Mouse (Mus musculus) hindbrain, embryonic 12.5 days (tissue): ENCODE results near the gene Stox1. TPM values are rescaled to one million over a fixed set of nuclear protein-coding genes. Genes with fewer than 3 reads are reported as not detected.
"Not testable (repeated sequence)": the region's sequence is repeated elsewhere in the genome, so short reads cannot be mapped to it uniquely, and the experiment has no call there.

ENCODE experiments used
- ATAC-seq: fragments of 200-750 bp; cut with Nextera tagmentation; 2 replicates; pipeline ENCODE4 v1.8.0; 2017; ENCODE audit warnings: moderate TSS enrichment; ENCODE audit not compliant: low FRiP score
- H3K27ac ChIP-seq: fragments of 300-500 bp; sonication (generic); 2 replicates; pipeline ENCODE4 v1.5.1; 2016; ENCODE audit warnings: mild to moderate bottlenecking
- H3K27me3 ChIP-seq: fragments of 300-500 bp; sonication (generic); 2 replicates; pipeline ENCODE4 v1.6.1; 2016; ENCODE audit warnings: mild to moderate bottlenecking
- H3K36me3 ChIP-seq: fragments of 300-500 bp; sonication (generic); 2 replicates; pipeline ENCODE4 v1.6.1; 2016; ENCODE audit warnings: mild to moderate bottlenecking
- H3K4me1 ChIP-seq: fragments of 300-500 bp; sonication (generic); 2 replicates; pipeline ENCODE4 v1.6.1; 2016
- H3K4me2 ChIP-seq: fragments of 300-500 bp; sonication (generic); replicated peaks from 2 replicates; pipeline ENCODE4 v1.6.1; 2016; ENCODE audit warnings: mild to moderate bottlenecking
- H3K4me3 ChIP-seq: fragments of 300-500 bp; sonication (generic); 2 replicates; pipeline ENCODE4 v1.5.1; 2016; ENCODE audit warnings: mild to moderate bottlenecking
- H3K9ac ChIP-seq: fragments of 300-500 bp; sonication (generic); 2 replicates; pipeline ENCODE4 v1.6.1; 2016; ENCODE audit warnings: mild to moderate bottlenecking, moderate library complexity
- H3K9me3 ChIP-seq: fragments of 300-500 bp; sonication (generic); replicated peaks from 2 replicates; pipeline ENCODE4 v1.6.1; 2016; ENCODE audit warnings: mild to moderate bottlenecking
- WGBS: fragments of 180-500 bp; shearing (Covaris S2); methylation state at CpG from one replicate; pipeline ENCODE4 v1.1.7; 2016; 5-methylcytosine and 5-hydroxymethylcytosine counted together
- polyA plus RNA-seq: library from polyadenylated mRNA; unstranded; fragments of >200 nt; fragmentation: Nextera tagmentation; extraction: Ambion mirVana; gene quantifications from 2 replicates; pipeline ENCODE4 v1.2.1, GENCODE M21; 2016

Stox1 gene
- 2.0 and 2.6 TPM in 2 replicates for polyA plus RNA-seq

GRCm38 (mm10) chr10:62725771-62726687 lies at the start of gene Stox1:
TSS of gene Stox1 (minus strand) at chr10:62726128.
- peak; percentile 85 for ATAC-seq
- Histone ChIP-seq H3K9me3 (no peaks in the 10 kb centered on the region), H3K27ac (no peak within 1 kb of the TSS; the same call in 1 of the 2 replicates), H3K4me3 (peak within 1 kb of the TSS; percentile 74), H3K9ac (peak within 1 kb of the TSS; percentile 59), H3K4me1 (peaks cover 11% of the 10 kb centered on the region), H3K4me2 (peak within 1 kb of the TSS; percentile 94), H3K27me3 (peaks cover 27% of the 10 kb centered on the region), H3K36me3 (no peaks in the 10 kb centered on the region)
- WGBS: 2% methylated on average over 58 of the region's 85 CpGs

- Histone ChIP-seq H3K4me2 (no peak overlapping the region), H3K4me3 (no peak overlapping the region), H3K9ac (no peak overlapping the region), H3K27ac (no peak overlapping the region), H3K9me3 (no peaks in the 10 kb centered on the region), H3K36me3 (peaks cover 91% of the 10 kb centered on the region), H3K4me1 (no peaks in the 10 kb centered on the region), H3K27me3 (no peaks in the 10 kb centered on the region)
- ATAC-seq: no peak
- 92% methylated on average over 6 of the region's 6 CpGs for WGBS
Observed at GRCm38 (mm10) chr10:62750781-62751180, 24.9 kb upstream of the Stox1 start.

GRCm38 (mm10) chr10:62739961-62740737 lies 14.2 kb upstream of the Stox1 start:
- Histone ChIP-seq H3K27ac (peak overlapping the region; percentile 55; the same call in 1 of the 2 replicates), H3K27me3 (no peaks in the 10 kb centered on the region)
- ATAC-seq: 0 out of 2 replicates have a peak, but pooled peaks have one; percentile 48

GRCm38 (mm10) chr10:62736965-62737688 lies 11.2 kb upstream of the Stox1 start:
- no peak overlapping the region for H3K4me2 ChIP-seq
- no peaks in the 10 kb centered on the region for H3K9me3 ChIP-seq
- H3K4me3 ChIP-seq: no peak overlapping the region
- H3K36me3 ChIP-seq: peaks cover 17% of the 10 kb centered on the region
- 40% methylated on average over 4 of the region's 4 CpGs for WGBS
- no peak for ATAC-seq
- 0 out of 2 replicates have a peak, but pooled peaks cover 2% of the 10 kb centered on the region for H3K4me1 ChIP-seq
- no peaks in the 10 kb centered on the region for H3K27me3 ChIP-seq
- H3K9ac ChIP-seq: no peak overlapping the region
- H3K27ac ChIP-seq: no peak overlapping the region

More at GRCm38 (mm10) chr10:62739961-62740737, 14.2 kb upstream of the Stox1 start:
- no peak overlapping the region for H3K4me2 ChIP-seq
- no peaks in the 10 kb centered on the region for H3K9me3 ChIP-seq
- no peak overlapping the region for H3K4me3 ChIP-seq
- H3K9ac ChIP-seq: no peak overlapping the region
- 74% methylated on average over 4 of the region's 4 CpGs for WGBS
- H3K4me1 ChIP-seq: 0 out of 2 replicates have a peak, but pooled peaks cover 2% of the 10 kb centered on the region
- H3K36me3 ChIP-seq: peaks cover 35% of the 10 kb centered on the region

GRCm38 (mm10) chr10:62730826-62731225 lies 4.9 kb upstream of the Stox1 start:
- no peak for ATAC-seq
- H3K4me1 ChIP-seq: peaks cover 4% of the 10 kb centered on the region; the same call in 1 of the 2 replicates
- H3K27me3 ChIP-seq: peaks cover 4% of the 10 kb centered on the region; the same call in 1 of the 2 replicates
- H3K9me3 ChIP-seq: no peaks in the 10 kb centered on the region
- 75% methylated on average over 10 of the region's 10 CpGs for WGBS
- no peak overlapping the region for H3K27ac ChIP-seq
- no peak overlapping the region for H3K9ac ChIP-seq
- H3K36me3 ChIP-seq: no peaks in the 10 kb centered on the region
- H3K4me3 ChIP-seq: no peak overlapping the region
- no peak overlapping the region for H3K4me2 ChIP-seq

- Histone ChIP-seq H3K4me1 (peaks cover 11% of the 10 kb centered on the region), H3K9ac (no peak overlapping the region), H3K36me3 (no peaks in the 10 kb centered on the region), H3K9me3 (no peaks in the 10 kb centered on the region), H3K27ac (no peak overlapping the region), H3K27me3 (peaks cover 27% of the 10 kb centered on the region), H3K4me3 (0 out of 2 replicates have a peak overlapping the region, but pooled peaks have one; percentile 74), H3K4me2 (peak overlapping the region; percentile 94)
- ATAC-seq: no peak
- 28% methylated on average over 7 of the region's 7 CpGs for WGBS
Observed at GRCm38 (mm10) chr10:62724936-62725335, 992 bp downstream of the Stox1 start.

GRCm38 (mm10) chr10:62722701-62723100 lies 3.2 kb downstream of the Stox1 start:
- 20% methylated on average over 4 of the region's 4 CpGs for whole genome bisulfite sequencing
- Histone ChIP-seq H3K36me3 (no peaks in the 10 kb centered on the region), H3K9ac (no peak overlapping the region), H3K4me1 (peaks cover 11% of the 10 kb centered on the region), H3K4me3 (no peak overlapping the region), H3K9me3 (no peaks in the 10 kb centered on the region), H3K4me2 (no peak overlapping the region), H3K27ac (no peak overlapping the region), H3K27me3 (peaks cover 27% of the 10 kb centered on the region)
- no peak for ATAC-seq

- peaks cover 23% of the 10 kb centered on the region for H3K27me3 ChIP-seq
- WGBS: 90% methylated on average over 7 of the region's 8 CpGs
- not testable (repeated sequence) for H3K9ac ChIP-seq, H3K4me3 ChIP-seq, ATAC-seq, H3K27ac ChIP-seq, H3K4me2 ChIP-seq, H3K9me3 ChIP-seq, H3K36me3 ChIP-seq, H3K4me1 ChIP-seq
Observed at GRCm38 (mm10) chr10:62720574-62720973, 5.4 kb downstream of the Stox1 start.

GRCm38 (mm10) chr10:62713457-62713856 lies 12.5 kb downstream of the Stox1 start:
- 66% methylated on average over 10 of the region's 10 CpGs for WGBS
- no peak for ATAC-seq

GRCm38 (mm10) chr10:62703579-62703978 lies 22.3 kb downstream of the Stox1 start:
- Histone ChIP-seq H3K9ac (no peak overlapping the region), H3K27me3 (no peaks in the 10 kb centered on the region), H3K27ac (no peak overlapping the region), H3K36me3 (no peaks in the 10 kb centered on the region), H3K4me2 (no peak overlapping the region), H3K4me1 (no peaks in the 10 kb centered on the region), H3K9me3 (no peaks in the 10 kb centered on the region), H3K4me3 (no peak overlapping the region)
- ATAC-seq: no peak
- 89% methylated on average over 4 of the region's 4 CpGs for WGBS

More at GRCm38 (mm10) chr10:62713457-62713856, 12.5 kb downstream of the Stox1 start:
- Histone ChIP-seq H3K27ac (no peak overlapping the region), H3K9me3 (no peaks in the 10 kb centered on the region), H3K9ac (no peak overlapping the region), H3K4me3 (no peak overlapping the region), H3K36me3 (no peaks in the 10 kb centered on the region), H3K4me2 (no peak overlapping the region), H3K27me3 (no peaks in the 10 kb centered on the region), H3K4me1 (no peaks in the 10 kb centered on the region)

- no peaks in the 10 kb centered on the region for H3K27me3 ChIP-seq
- ATAC-seq: no peak
- WGBS: 76% methylated on average over 4 of the region's 4 CpGs
Observed at GRCm38 (mm10) chr10:62702436-62702835, 23.5 kb downstream of the Stox1 start.

More at GRCm38 (mm10) chr10:62702436-62702835, 23.5 kb downstream of the Stox1 start:
- no peak overlapping the region for H3K27ac ChIP-seq
- H3K4me1 ChIP-seq: no peaks in the 10 kb centered on the region
- no peaks in the 10 kb centered on the region for H3K36me3 ChIP-seq
- no peaks in the 10 kb centered on the region for H3K9me3 ChIP-seq
- H3K4me2 ChIP-seq: no peak overlapping the region
- H3K9ac ChIP-seq: no peak overlapping the region
- no peak overlapping the region for H3K4me3 ChIP-seq
